Mouse (Mus musculus) layer of hippocampus, adult 8-10 months (tissue): Measurements from ENCODE around the gene Lpcat1. TPM values are rescaled to one million over a fixed set of nuclear protein-coding genes. Genes with fewer than 3 reads are reported as not detected.

ENCODE experiments used
- DNase-seq, 2 experiments: peaks; one replicate each; pipeline ENCODE4 v3.0.0; 2022; ENCODE audit warnings: low spot score in 2 of 2
- total RNA-seq, 4 experiments: library from RNA; stranded (reverse); gene quantifications; 2 replicates each; pipeline ENCODE4 v1.2.4; 2022

The Lpcat1 gene
- total RNA-seq, 4 experiments from 2014 or later: 33.1 to 47.9 (median 44.0) TPM

- DNase-seq: no peak
Observed at GRCm38 (mm10) chr13:73476259-73476658, 9.3 kb downstream of the Lpcat1 start.

- no peak for DNase-seq
Observed at GRCm38 (mm10) chr13:73476796-73477195, 9.8 kb downstream of the Lpcat1 start.

DNA sequence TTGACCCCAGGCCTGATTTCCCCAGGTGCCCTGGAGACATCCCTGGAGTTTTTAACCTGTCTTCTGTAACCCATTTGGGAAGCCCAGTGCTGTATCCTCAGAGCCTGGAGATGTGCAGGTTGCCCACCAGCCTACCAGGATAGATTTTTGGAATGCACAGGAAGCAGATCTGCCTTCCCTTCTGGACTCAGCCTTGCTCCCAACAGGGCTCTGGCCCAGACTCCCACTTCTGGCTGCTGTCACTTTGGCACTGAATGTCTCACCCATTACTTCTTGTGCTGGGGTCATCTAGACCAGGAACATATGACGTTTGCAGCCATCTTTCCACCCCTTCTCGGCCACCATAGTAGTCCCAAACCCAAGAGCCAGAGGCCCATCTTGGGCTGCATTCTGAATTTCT is 10.8 kb downstream of the Lpcat1 start:
- no peak for DNase-seq

DNA sequence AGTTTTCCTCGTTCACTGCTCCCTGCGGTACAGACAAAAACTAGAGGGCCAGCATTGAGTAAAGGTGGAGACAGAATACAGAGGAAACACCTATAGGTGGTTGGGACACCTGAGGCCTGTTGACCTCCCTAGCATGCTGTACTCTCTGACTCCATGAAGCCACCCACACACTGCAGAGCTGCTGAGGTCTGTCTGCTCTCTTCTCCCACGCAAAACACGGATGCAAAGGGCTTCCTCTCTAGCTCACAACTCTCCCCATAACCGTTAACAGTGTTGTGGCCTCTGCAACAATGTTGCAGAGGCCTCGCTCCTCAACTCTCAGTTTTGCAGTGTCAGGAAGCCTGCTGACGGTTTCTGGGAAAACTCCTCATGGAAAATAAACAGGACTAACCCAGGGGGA is 15.5 kb downstream of the Lpcat1 start:
- no peak for DNase-seq

DNA sequence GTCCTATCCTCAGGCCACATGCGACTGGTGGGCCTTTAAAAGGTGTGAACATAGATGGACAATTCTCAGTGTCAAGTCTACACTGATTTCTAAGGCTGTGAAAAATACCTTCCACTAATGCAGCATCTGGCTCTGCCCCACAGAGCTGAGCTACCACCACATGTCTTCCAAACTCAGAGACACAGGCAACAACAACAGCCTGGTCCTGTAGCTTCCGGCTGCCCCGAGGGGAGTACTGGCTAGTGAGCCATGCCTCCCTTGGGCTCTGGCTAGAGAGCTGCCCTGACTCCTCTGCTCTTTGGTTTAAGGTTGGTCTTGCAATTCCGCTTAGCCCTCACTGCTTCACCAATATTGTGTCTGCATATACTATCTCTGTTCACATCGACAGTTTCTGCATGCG is 16.3 kb downstream of the Lpcat1 start:
- DNase-seq: no peak

- DNase-seq: no peak
Observed at GRCm38 (mm10) chr13:73484171-73484570, 17.2 kb downstream of the Lpcat1 start.

GRCm38 (mm10) chr13:73488105-73488504 is 21.1 kb downstream of the Lpcat1 start:
- no peak for DNase-seq

GRCm38 (mm10) chr13:73488707-73489106 is 21.7 kb downstream of the Lpcat1 start:
- no peak for DNase-seq

DNA sequence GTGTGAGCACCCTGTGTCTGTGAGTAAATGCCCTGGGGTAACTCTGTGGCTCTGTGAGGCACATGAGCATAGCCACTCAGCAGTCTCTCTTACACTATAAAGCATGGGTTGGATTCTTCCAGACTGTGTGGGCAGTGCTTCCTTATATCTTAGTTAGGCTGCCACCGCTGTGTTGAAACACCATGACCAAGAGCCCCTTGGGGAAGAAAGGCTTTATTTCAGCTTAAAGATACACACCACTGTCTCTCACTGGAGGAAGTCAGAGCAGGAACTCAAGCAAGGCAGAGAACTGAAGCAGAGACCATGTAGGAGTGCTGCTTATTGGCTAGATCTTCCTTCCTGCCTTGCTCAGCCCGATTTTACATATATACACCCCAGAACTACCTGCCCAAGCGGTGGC is 23.0 kb downstream of the Lpcat1 start:
- DNase-seq: no peak

GRCm38 (mm10) chr13:73490564-73491170 is 23.7 kb downstream of the Lpcat1 start:
- DNase-seq: no peak

DNA sequence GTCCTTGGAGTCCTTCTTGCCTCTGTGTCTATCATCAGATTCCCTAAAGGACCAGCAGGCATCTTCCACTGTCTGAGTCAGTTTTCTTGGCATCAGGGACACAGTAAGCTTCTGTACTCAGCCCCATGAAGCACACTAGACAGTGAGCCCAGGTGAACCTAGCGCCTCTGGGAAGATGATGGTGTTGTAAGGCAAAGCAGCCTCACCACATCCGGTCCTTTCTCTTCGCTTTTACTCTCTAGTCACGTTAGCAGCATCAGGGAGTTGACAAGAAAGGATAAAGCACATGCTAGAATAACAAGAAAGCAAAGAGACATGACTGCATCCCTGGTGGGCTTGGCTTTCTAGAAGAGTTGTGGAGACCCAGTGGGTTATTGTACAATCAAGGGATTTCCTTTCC is 26.2 kb downstream of the Lpcat1 start:
- DNase-seq: no peak

DNA sequence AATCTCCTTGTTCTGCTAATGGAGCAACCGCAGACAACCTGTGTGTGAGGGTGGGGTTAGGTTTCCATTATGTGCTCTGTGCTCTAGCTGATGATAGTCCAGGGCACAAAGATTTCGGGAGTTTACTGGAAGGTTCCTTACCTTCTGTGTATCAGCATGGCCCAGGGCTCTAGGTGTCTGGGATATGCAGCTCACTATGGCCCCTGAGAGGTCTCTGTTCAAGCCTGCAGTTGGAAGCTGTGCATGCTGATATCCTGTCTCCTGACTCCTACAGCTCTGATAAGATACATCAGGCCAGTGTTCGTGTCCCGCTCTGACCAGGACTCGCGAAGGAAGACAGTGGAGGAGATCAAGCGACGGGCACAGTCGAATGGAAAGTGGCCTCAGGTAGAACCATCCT is 27.5 kb downstream of the Lpcat1 start:
- DNase-seq: no peak

- no peak for DNase-seq
Observed at GRCm38 (mm10) chr13:73496137-73496536, 29.1 kb downstream of the Lpcat1 start.

DNA sequence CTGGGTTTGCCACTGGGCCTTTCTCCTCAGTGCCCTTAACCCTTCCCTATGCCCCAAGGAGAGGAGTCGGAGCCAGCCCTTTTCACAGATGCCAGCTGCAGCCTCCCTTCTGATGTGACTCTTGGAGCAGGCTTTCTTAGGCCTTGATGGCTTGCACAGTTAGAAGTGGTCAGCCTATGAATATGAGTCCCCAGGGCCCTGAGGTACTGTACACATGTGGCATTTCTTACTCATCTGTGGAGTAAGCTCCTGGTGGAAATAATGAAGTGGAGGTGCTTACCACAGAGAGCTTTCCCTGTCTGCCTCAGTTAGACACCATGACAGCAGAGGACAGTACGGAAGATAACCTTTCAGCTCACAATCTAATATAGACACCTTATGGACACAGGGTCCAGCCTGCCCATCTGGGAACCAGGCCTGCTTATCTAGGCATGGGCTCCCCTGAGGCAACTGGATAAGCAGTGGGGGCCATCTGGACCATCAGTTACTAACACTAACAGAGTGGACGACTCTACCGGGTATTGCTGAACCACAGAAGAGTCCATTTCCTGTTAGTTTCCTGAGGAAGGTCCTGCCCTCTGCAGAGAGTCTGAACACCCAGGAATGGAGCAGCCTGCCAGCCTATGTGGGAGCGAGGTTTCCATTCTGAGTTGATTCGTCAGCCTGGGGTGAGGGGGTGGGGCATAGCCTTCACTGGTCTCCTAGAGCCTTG is 33.1 kb downstream of the Lpcat1 start:
- no peak for DNase-seq

DNA sequence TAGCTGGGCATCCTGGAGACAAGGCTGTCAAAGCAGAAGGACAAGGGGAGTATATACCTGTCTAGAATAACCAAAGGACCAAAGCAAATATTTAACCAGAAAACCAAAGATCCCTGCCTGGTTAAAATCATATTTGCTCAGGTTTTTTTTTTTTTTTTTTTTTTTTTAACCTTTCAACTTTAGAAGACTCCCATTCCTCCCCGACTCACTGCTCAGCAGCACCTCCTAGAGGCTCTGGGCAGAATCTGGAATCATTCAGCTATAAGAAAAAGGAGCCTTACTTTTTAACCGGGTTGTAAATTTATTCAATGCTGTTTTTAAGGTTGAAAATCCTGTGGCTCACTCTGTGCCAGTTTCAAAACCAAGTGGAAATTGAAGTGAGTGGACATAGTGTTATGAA is 35.7 kb downstream of the Lpcat1 start:
- DNase-seq: no peak

DNA sequence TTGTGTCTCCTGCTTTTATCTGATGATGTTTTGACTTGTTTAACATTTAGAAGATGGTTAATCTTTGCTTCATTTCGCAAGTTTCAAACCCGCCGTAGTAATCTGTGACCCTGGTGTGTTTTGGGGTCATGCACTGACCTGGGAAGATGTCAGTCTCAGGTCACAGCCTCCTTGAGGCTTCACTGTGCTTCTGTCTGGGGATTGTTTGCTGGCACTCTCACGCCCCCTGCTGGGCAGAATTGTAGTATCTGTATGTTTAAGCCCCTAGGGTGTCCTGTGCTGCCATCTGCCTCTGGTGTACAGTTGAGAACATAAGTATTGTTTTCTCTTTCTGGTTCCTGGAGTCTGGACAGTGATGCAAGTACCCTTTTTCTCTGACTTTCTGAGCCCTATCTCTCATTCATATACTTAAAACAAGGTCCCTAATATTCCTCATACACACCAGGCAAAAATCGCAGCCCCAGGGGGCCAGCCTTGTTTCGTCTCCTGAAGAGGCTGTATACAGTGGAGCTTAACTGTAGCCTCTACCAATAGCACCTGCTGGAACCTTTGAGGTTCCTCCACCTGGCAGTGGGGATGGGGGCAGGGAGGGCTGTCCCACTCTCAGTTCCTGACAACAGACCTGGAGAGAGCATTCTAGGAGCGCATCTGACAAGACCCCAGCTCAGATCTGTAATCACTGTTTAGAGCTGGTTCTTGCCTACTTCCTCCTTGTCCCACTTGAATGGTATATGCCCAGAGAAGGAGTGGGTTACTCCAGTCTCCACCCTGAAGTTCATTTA is 38.9 kb downstream of the Lpcat1 start:
- peak; percentile 63 to 89 for DNase-seq

DNA sequence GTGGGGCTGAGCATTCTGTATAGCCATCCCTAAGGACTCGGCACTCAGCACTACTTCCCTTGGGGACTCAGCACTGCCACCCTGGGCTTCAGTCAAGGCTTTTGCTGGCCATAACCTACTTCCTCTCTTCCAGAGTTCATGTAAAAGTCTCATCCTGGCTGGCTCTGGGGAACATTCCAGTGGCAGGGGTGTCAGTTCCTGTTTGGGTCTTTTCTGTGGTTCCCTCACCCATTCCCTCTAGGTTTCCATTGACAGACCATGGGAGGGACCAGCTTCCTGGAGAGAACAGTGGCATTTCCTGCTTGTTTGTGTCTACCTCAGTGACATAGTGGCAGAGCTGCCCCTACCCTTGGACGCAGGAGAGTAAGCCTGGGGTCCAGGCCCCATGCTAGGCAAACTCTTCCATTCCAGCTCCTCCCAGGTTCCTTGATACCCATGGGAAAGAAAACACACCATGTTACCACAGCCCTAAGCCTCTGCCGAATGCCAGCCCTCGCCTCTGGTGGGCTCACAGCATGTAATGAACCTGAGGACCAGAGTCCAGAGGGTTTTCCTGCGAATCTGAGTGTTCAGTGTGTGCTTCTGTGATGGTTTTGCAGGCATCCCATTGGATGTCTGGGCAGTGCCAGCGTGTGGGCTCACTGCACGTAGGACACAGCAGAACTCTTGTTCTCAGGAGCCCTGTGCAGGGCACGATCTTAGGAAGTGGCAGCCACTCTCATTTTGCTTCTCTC is 42.0 kb downstream of the Lpcat1 start:
- no peak for DNase-seq

GRCm38 (mm10) chr13:73509869-73510268 is 42.9 kb downstream of the Lpcat1 start:
- DNase-seq: no peak

DNA sequence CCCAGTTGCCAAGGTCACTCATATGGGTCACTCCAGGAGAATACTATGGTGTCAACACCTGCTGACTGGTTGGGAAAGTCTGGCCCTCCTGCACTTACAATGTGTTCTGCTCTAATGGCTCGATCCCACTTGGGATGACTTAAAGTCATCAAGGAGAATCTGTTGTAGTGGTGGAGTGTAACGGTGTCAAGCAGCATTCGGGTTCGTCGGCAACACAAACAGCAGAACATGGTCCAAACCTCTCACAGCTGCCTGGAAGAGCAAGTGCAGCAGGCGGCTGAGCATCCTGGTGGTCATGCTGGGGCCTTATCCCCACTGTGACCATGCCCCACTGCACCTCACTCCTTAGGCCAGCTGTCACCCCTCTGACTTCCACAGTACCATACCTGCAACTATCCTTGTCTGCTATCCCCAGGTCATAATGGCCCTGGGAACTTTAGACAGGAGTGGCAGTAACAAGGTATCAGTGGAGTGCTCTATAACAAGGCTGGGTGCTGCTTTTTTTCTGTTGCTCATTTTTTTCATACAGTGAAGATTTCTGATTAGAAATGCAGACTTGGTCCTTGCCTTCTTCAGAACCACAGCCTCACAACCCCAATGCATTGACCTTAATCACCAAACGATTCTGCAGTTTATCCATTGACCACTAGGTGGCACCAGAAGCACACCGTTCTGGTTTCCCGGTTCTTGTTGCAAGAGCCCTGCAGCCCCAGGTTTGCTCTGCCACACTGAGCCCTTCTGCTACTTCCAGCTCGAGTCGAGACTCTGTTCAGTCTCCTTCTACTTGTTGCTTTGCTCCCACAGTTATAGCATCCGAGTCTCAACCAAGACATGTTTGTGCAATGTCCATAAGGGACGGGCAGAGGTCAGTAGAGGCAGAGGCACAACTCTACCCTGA is 46.0 kb downstream of the Lpcat1 start:
- DNase-seq: peak; percentile 64 to 84

- DNase-seq: no peak
Observed at GRCm38 (mm10) chr13:73516886-73517285, 49.9 kb downstream of the Lpcat1 start.

- no peak for DNase-seq
Observed at GRCm38 (mm10) chr13:73533716-73534115, 66.7 kb downstream of the Lpcat1 start.
